Mouse (Mus musculus) C2C12 (cell line): Measurements from ENCODE around the gene Nap1l5. TPM values are rescaled to one million over a fixed set of nuclear protein-coding genes. Genes with fewer than 3 reads are reported as not detected.

ENCODE experiments used
- H3K27me3 ChIP-seq: one replicate; pipeline ENCODE4 v1.6.1; 2011; ENCODE audit not compliant: control insufficient read depth, insufficient read depth, insufficient read length
- H3K36me3 ChIP-seq: one replicate; pipeline ENCODE4 v1.6.1; 2011; ENCODE audit not compliant: control insufficient read depth, insufficient read depth
- H3K4me3 ChIP-seq: one replicate; pipeline ENCODE4 v1.5.1; 2011; ENCODE audit warnings: mild to moderate bottlenecking, control low read depth; ENCODE audit not compliant: poor library complexity, insufficient read depth, severe bottlenecking
- H3K79me2 ChIP-seq: one replicate; pipeline ENCODE4 v1.6.1; 2011; ENCODE audit not compliant: control insufficient read depth, insufficient read depth
- H3K79me3 ChIP-seq: one replicate; pipeline ENCODE4 v1.6.1; 2011; ENCODE audit warnings: low read depth, control low read depth
- H3ac ChIP-seq: one replicate; pipeline ENCODE3; 2011; ENCODE audit warnings: low read depth; ENCODE audit not compliant: control insufficient read depth, insufficient read length
- CEBPB ChIP-seq: IDR thresholded peaks from one replicate; pipeline ENCODE4 v1.6.1; 2011; ENCODE audit warnings: low read depth, mild to moderate bottlenecking, control low read depth, moderate library complexity
- CTCF ChIP-seq: IDR thresholded peaks from one replicate; pipeline ENCODE4 v1.5.1; 2011; ENCODE audit not compliant: control insufficient read depth, insufficient read depth, insufficient read length
- FOSL1 ChIP-seq: IDR thresholded peaks from one replicate; pipeline ENCODE4 v1.8.0; 2011; ENCODE audit warnings: mild to moderate bottlenecking, low read length; ENCODE audit not compliant: poor library complexity, insufficient read depth, severe bottlenecking
- MAX ChIP-seq: IDR thresholded peaks from one replicate; pipeline ENCODE4 v1.6.1; 2011; ENCODE audit warnings: mild to moderate bottlenecking, control low read depth
- MYOD1 ChIP-seq: IDR thresholded peaks from one replicate; pipeline ENCODE4 v1.6.1; 2011; ENCODE audit warnings: low read depth; ENCODE audit not compliant: control insufficient read depth, insufficient read length
- MYOG ChIP-seq: IDR thresholded peaks from one replicate; pipeline ENCODE4 v1.6.1; 2011; ENCODE audit not compliant: control insufficient read depth, insufficient read length; ENCODE audit errors: extremely low read depth
- USF1 ChIP-seq: IDR thresholded peaks from one replicate; pipeline ENCODE4 v1.6.1; 2011; ENCODE audit warnings: low read depth, mild to moderate bottlenecking, control low read depth, moderate library complexity
- polyA plus RNA-seq: library from polyadenylated mRNA; unstranded; fragments of >200 nt; fragmentation: generic; extraction: Trizol; gene quantifications from one replicate; pipeline ENCODE4 v1.2.1, GENCODE M21; 2012; ENCODE audit warnings: missing spikeins

Gene Nap1l5
- polyA plus RNA-seq, 1 experiment: 0.04 TPM

GRCm38 (mm10) chr6:58916498-58916897 lies 9.6 kb upstream of the Nap1l5 start:
- no peak overlapping the region for H3K4me3 ChIP-seq
- no peak overlapping the region for H3ac ChIP-seq
- no peaks in the 10 kb centered on the region for H3K79me3 ChIP-seq
- no peaks in the 10 kb centered on the region for H3K27me3 ChIP-seq
- TF ChIP-seq FOSL1 (no peak), CEBPB (no peak), MYOG (no peak), USF1 (no peak), MAX (no peak), MYOD1 (no peak), CTCF (no peak)
- no peaks in the 10 kb centered on the region for H3K36me3 ChIP-seq
- no peaks in the 10 kb centered on the region for H3K79me2 ChIP-seq

GRCm38 (mm10) chr6:58913971-58914370 lies 7.1 kb upstream of the Nap1l5 start:
- Histone ChIP-seq H3K79me3 (no peaks in the 10 kb centered on the region), H3ac (no peak overlapping the region), H3K4me3 (no peak overlapping the region), H3K36me3 (no peaks in the 10 kb centered on the region), H3K27me3 (no peaks in the 10 kb centered on the region), H3K79me2 (no peaks in the 10 kb centered on the region)
- TF ChIP-seq USF1 (no peak), FOSL1 (no peak), MYOG (no peak), CEBPB (no peak), MYOD1 (no peak), MAX (no peak), CTCF (no peak)

- TF ChIP-seq FOSL1: no peak
- no peak for TF ChIP-seq MYOG
- no peak for TF ChIP-seq USF1
- TF ChIP-seq CTCF: no peak
- TF ChIP-seq MYOD1: no peak
- TF ChIP-seq MAX: no peak
- no peak for TF ChIP-seq CEBPB
- H3ac ChIP-seq: no peak overlapping the region
- H3K27me3 ChIP-seq: no peaks in the 10 kb centered on the region
- no peak overlapping the region for H3K4me3 ChIP-seq
- no peaks in the 10 kb centered on the region for H3K79me2 ChIP-seq
- no peaks in the 10 kb centered on the region for H3K79me3 ChIP-seq
- no peaks in the 10 kb centered on the region for H3K36me3 ChIP-seq
Measured at GRCm38 (mm10) chr6:58913551-58913950, 6.7 kb upstream of the Nap1l5 start.

GRCm38 (mm10) chr6:58912842-58913241 lies 6.0 kb upstream of the Nap1l5 start:
- H3K79me2 ChIP-seq: no peaks in the 10 kb centered on the region
- H3ac ChIP-seq: no peak overlapping the region
- no peaks in the 10 kb centered on the region for H3K79me3 ChIP-seq
- TF ChIP-seq MAX (no peak), FOSL1 (no peak), MYOD1 (no peak), CTCF (no peak), USF1 (no peak), MYOG (no peak)
- H3K4me3 ChIP-seq: no peak overlapping the region
- no peaks in the 10 kb centered on the region for H3K27me3 ChIP-seq
- H3K36me3 ChIP-seq: no peaks in the 10 kb centered on the region

GRCm38 (mm10) chr6:58907791-58908190 lies 915 bp upstream of the Nap1l5 start:
- Histone ChIP-seq H3ac (no peak overlapping the region), H3K36me3 (no peaks in the 10 kb centered on the region), H3K79me2 (no peaks in the 10 kb centered on the region), H3K79me3 (no peaks in the 10 kb centered on the region), H3K27me3 (no peaks in the 10 kb centered on the region), H3K4me3 (no peak overlapping the region)
- TF ChIP-seq MYOG (no peak), CEBPB (no peak), MYOD1 (no peak), MAX (no peak), USF1 (no peak), CTCF (no peak), FOSL1 (no peak)

- Histone ChIP-seq H3K79me3 (no peaks in the 10 kb centered on the region), H3K4me3 (no peak overlapping the region), H3K27me3 (no peaks in the 10 kb centered on the region), H3K79me2 (no peaks in the 10 kb centered on the region), H3K36me3 (no peaks in the 10 kb centered on the region), H3ac (no peak overlapping the region)
- TF ChIP-seq USF1 (no peak), CTCF (no peak)
Measured at GRCm38 (mm10) chr6:58907336-58907735, 460 bp upstream of the Nap1l5 start.
